Mouse (Mus musculus): Measurements from ENCODE around the gene Tmem160. TPM values are rescaled to one million over a fixed set of nuclear protein-coding genes. Genes with fewer than 3 reads are reported as not detected.
A peak's percentile ranks its signal among the peaks of the same experiment; 100 is the strongest.

Gene Tmem160
- total and polyA plus RNA-seq, 2 experiments from 2014 or later, result 43.1 to 108 TPM

GRCm38 (mm10) chr7:16465568-16465967, 13.0 kb downstream of the Tmem160 start:
- no peak overlapping the region for H3K9ac ChIP-seq (replicated peaks; ENCODE audit: low read length, poor library complexity, severe bottlenecking)
- no peaks in the 10 kb centered on the region for H3K9me3 ChIP-seq (ENCODE audit: low read length)
- DNase-seq (ENCODE audit: low spot score), result no peak
- WGBS, result 92% methylated on average over 5 of the region's 5 CpGs
- H3K4me1 ChIP-seq (ENCODE audit: insufficient read depth, low read length), result no peaks in the 10 kb centered on the region
- no peaks in the 10 kb centered on the region for H3K36me3 ChIP-seq (ENCODE audit: insufficient read depth, low read length)
- no peak overlapping the region for H3K4me3 ChIP-seq (ENCODE audit: low read depth, low read length)
- ATAC-seq (ENCODE audit: low FRiP score), result no peak
- TF ChIP-seq CTCF (IDR thresholded peaks at IDR 0.05), result no peak
- H3K27ac ChIP-seq (ENCODE audit: low read depth, low read length), result no peak overlapping the region
- peaks cover 7% of the 10 kb centered on the region for H3K27me3 ChIP-seq (ENCODE audit: insufficient read depth, low read length)
- no peak overlapping the region for H3K4me2 ChIP-seq (ENCODE audit: low read depth, low read length, poor library complexity, severe bottlenecking)

- H3K4me1 ChIP-seq (ENCODE audit: insufficient read depth, low read length), result no peaks in the 10 kb centered on the region
- H3K27me3 ChIP-seq (ENCODE audit: insufficient read depth, low read length), result peaks cover 4% of the 10 kb centered on the region
- TF ChIP-seq CTCF (IDR thresholded peaks at IDR 0.05), result peak; percentile 53
- ATAC-seq (ENCODE audit: low FRiP score) (no peak), DNase-seq (ENCODE audit: low spot score) (peak; percentile 21)
- H3K4me3 ChIP-seq (ENCODE audit: low read depth, low read length), result no peak overlapping the region
- WGBS, result 66% methylated on average over 4 of the region's 4 CpGs
- no peak overlapping the region for H3K9ac ChIP-seq (replicated peaks; ENCODE audit: low read length, poor library complexity, severe bottlenecking)
- no peak overlapping the region for H3K4me2 ChIP-seq (ENCODE audit: low read depth, low read length, poor library complexity, severe bottlenecking)
- no peaks in the 10 kb centered on the region for H3K36me3 ChIP-seq (ENCODE audit: insufficient read depth, low read length)
- no peaks in the 10 kb centered on the region for H3K9me3 ChIP-seq (ENCODE audit: low read length)
- H3K27ac ChIP-seq (ENCODE audit: low read depth, low read length), result no peak overlapping the region
Observed at GRCm38 (mm10) chr7:16466565-16466964, 14.0 kb downstream of the Tmem160 start.

GRCm38 (mm10) chr7:16468115-16468514, 15.5 kb downstream of the Tmem160 start:
- Histone ChIP-seq H3K4me2 (ENCODE audit: low read depth, low read length, poor library complexity, severe bottlenecking) (no peak overlapping the region), H3K9ac (replicated peaks; ENCODE audit: low read length, poor library complexity, severe bottlenecking) (0 out of 2 replicates have a peak overlapping the region, but pooled peaks have one; percentile 13), H3K27me3 (ENCODE audit: insufficient read depth, low read length) (peaks cover 13% of the 10 kb centered on the region), H3K9me3 (ENCODE audit: low read length) (no peaks in the 10 kb centered on the region), H3K36me3 (ENCODE audit: insufficient read depth, low read length) (no peaks in the 10 kb centered on the region), H3K4me1 (ENCODE audit: insufficient read depth, low read length) (no peaks in the 10 kb centered on the region), H3K4me3 (ENCODE audit: low read depth, low read length) (no peak overlapping the region), H3K27ac (ENCODE audit: low read depth, low read length) (no peak overlapping the region)
- no peak for DNase-seq (ENCODE audit: low spot score)
- TF ChIP-seq CTCF (IDR thresholded peaks at IDR 0.05), result no peak
- 20% methylated on average over 5 of the region's 5 CpGs for WGBS
- ATAC-seq (ENCODE audit: low FRiP score), result no peak

- no peak for DNase-seq (ENCODE audit: low spot score)
Observed at GRCm38 (mm10) chr7:16471549-16471948, 19.0 kb downstream of the Tmem160 start.

GRCm38 (mm10) chr7:16472116-16472709, 19.6 kb downstream of the Tmem160 start:
- ATAC-seq (ENCODE audit: low FRiP score), result no peak
- Histone ChIP-seq H3K9me3 (ENCODE audit: low read length) (no peaks in the 10 kb centered on the region), H3K27ac (ENCODE audit: low read depth, low read length) (no peak overlapping the region), H3K36me3 (ENCODE audit: insufficient read depth, low read length) (no peaks in the 10 kb centered on the region), H3K27me3 (ENCODE audit: insufficient read depth, low read length) (peaks cover 49% of the 10 kb centered on the region), H3K9ac (replicated peaks; ENCODE audit: low read length, poor library complexity, severe bottlenecking) (no peak overlapping the region), H3K4me3 (ENCODE audit: low read depth, low read length) (no peak overlapping the region), H3K4me1 (ENCODE audit: insufficient read depth, low read length) (0 out of 2 replicates have a peak, but pooled peaks cover 11% of the 10 kb centered on the region), H3K4me2 (ENCODE audit: low read depth, low read length, poor library complexity, severe bottlenecking) (no peak overlapping the region)
- no peak for TF ChIP-seq CTCF (IDR thresholded peaks at IDR 0.05)
- 6% methylated on average over 17 of the region's 17 CpGs for WGBS
- DNase-seq (ENCODE audit: low spot score), result no peak

More at GRCm38 (mm10) chr7:16471549-16471948, 19.0 kb downstream of the Tmem160 start:
- TF ChIP-seq CTCF (IDR thresholded peaks at IDR 0.05), result peak; percentile 58
- H3K27ac ChIP-seq (ENCODE audit: low read depth, low read length), result no peak overlapping the region
- H3K36me3 ChIP-seq (ENCODE audit: insufficient read depth, low read length), result no peaks in the 10 kb centered on the region
- H3K9ac ChIP-seq (replicated peaks; ENCODE audit: low read length, poor library complexity, severe bottlenecking), result no peak overlapping the region
- ATAC-seq (ENCODE audit: low FRiP score), result no peak
- no peak overlapping the region for H3K4me2 ChIP-seq (ENCODE audit: low read depth, low read length, poor library complexity, severe bottlenecking)
- 0 out of 2 replicates have a peak, but pooled peaks cover 11% of the 10 kb centered on the region for H3K4me1 ChIP-seq (ENCODE audit: insufficient read depth, low read length)
- no peak overlapping the region for H3K4me3 ChIP-seq (ENCODE audit: low read depth, low read length)
- no peaks in the 10 kb centered on the region for H3K9me3 ChIP-seq (ENCODE audit: low read length)
- 42% methylated on average over 9 of the region's 9 CpGs for WGBS
- peaks cover 43% of the 10 kb centered on the region for H3K27me3 ChIP-seq (ENCODE audit: insufficient read depth, low read length)

GRCm38 (mm10) chr7:16473847-16474246, 21.3 kb downstream of the Tmem160 start:
- 68% methylated on average over 8 of the region's 8 CpGs for WGBS
- Histone ChIP-seq H3K9ac (replicated peaks; ENCODE audit: low read length, poor library complexity, severe bottlenecking) (no peak overlapping the region), H3K27ac (ENCODE audit: low read depth, low read length) (no peak overlapping the region), H3K4me3 (ENCODE audit: low read depth, low read length) (no peak overlapping the region), H3K4me2 (ENCODE audit: low read depth, low read length, poor library complexity, severe bottlenecking) (no peak overlapping the region), H3K9me3 (ENCODE audit: low read length) (no peaks in the 10 kb centered on the region), H3K36me3 (ENCODE audit: insufficient read depth, low read length) (no peaks in the 10 kb centered on the region), H3K4me1 (ENCODE audit: insufficient read depth, low read length) (0 out of 2 replicates have a peak, but pooled peaks cover 11% of the 10 kb centered on the region), H3K27me3 (ENCODE audit: insufficient read depth, low read length) (peaks cover 51% of the 10 kb centered on the region)
- no peak for ATAC-seq (ENCODE audit: low FRiP score)
- DNase-seq (ENCODE audit: low spot score), result no peak
- no peak for TF ChIP-seq CTCF (IDR thresholded peaks at IDR 0.05)

Measured in midbrain, postnatal 0 days (tissue).